Mouse (Mus musculus) lung, postnatal 0 days (tissue): ENCODE measurements around the gene Rbbp7. TPM values are rescaled to one million over a fixed set of nuclear protein-coding genes. Genes with fewer than 3 reads are reported as not detected.

Experiments
- ATAC-seq: fragments of 200-750 bp; cut with Nextera tagmentation; 2 replicates; pipeline ENCODE4 v1.8.0; 2017; ENCODE audit warnings: moderate library complexity
- DNase-seq: peaks from one replicate; pipeline ENCODE4 v3.0.0-alpha.2; 2016; ENCODE audit warnings: low spot score
- H3K27ac ChIP-seq: fragments of 300-500 bp; sonication (generic); 2 replicates; pipeline ENCODE4 v1.5.1; 2014; ENCODE audit warnings: antibody characterized with exemption, mild to moderate bottlenecking, low read length, mixed read lengths
- H3K27me3 ChIP-seq: fragments of 300-500 bp; sonication (generic); replicated peaks from 2 replicates; pipeline ENCODE4 v1.6.1; 2014; ENCODE audit warnings: low read length, mixed read lengths; ENCODE audit not compliant: insufficient read depth
- H3K36me3 ChIP-seq: fragments of 300-500 bp; sonication (generic); 2 replicates; pipeline ENCODE4 v1.6.1; 2014; ENCODE audit warnings: low read length, mixed read lengths; ENCODE audit not compliant: insufficient read depth
- H3K4me1 ChIP-seq: fragments of 300-500 bp; sonication (generic); 2 replicates; pipeline ENCODE4 v1.6.1; 2014; ENCODE audit warnings: antibody characterized with exemption, low read depth, low read length, mixed read lengths; ENCODE audit not compliant: insufficient read depth
- H3K4me2 ChIP-seq: fragments of 300-500 bp; sonication (generic); replicated peaks from 2 replicates; pipeline ENCODE4 v1.6.1; 2014; ENCODE audit warnings: low read depth, mild to moderate bottlenecking, low read length, moderate library complexity, mixed read lengths
- H3K4me3 ChIP-seq: fragments of 300-500 bp; sonication (generic); 2 replicates; pipeline ENCODE4 v1.5.1; 2014; ENCODE audit warnings: low read depth, low read length
- H3K9ac ChIP-seq: fragments of 300-500 bp; sonication (generic); replicated peaks from 2 replicates; pipeline ENCODE4 v1.6.1; 2014; ENCODE audit warnings: low read depth, mild to moderate bottlenecking
- H3K9me3 ChIP-seq: fragments of 300-500 bp; sonication (generic); 2 replicates; pipeline ENCODE4 v1.6.1; 2016; ENCODE audit warnings: low read length, mixed read lengths
- CTCF ChIP-seq: IDR thresholded peaks from 2 replicates; pipeline ENCODE4 v1.5.1; 2016; ENCODE audit warnings: antibody characterized with exemption, mild to moderate bottlenecking
- EP300 ChIP-seq: IDR thresholded peaks from 2 replicates; pipeline ENCODE4 v1.6.1; 2016; ENCODE audit warnings: antibody characterized with exemption, mild to moderate bottlenecking, control low read depth
- WGBS: fragments of 180-500 bp; shearing (Covaris S2); extraction: QIAGEN DNeasy Blood & Tissue Kit; methylation state at CpG from one replicate; pipeline ENCODE4 v1.1.7; 2014; 5-methylcytosine and 5-hydroxymethylcytosine counted together
- polyA plus RNA-seq: library from polyadenylated mRNA; unstranded; fragments of >200 nt; fragmentation: Nextera tagmentation; extraction: Ambion mirVana; gene quantifications from 2 replicates; pipeline ENCODE4 v1.2.1, GENCODE M21; 2015

The Rbbp7 gene
- polyA plus RNA-seq, 1 experiment from 2014 or later: 193 TPM

DNA sequence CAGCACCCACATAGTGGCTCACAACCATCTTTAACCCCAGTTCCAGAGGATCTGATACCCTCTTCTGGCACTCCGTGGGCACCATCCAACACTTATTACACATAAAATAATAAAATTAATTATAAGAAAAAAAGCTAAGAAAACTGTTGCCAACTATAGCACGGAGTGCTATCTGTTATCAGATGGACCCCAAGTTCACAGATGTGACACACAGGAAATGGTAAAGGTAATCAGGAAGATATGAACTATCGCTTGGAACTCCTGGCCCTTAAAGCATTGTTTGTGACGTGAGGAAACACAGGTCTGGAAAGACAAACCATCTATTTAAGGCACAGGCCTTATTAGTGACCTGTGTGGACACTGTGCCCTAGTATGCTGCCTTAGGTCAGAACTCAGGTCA is 30.2 kb upstream of the Rbbp7 start:
- no peaks in the 10 kb centered on the region for H3K4me1 ChIP-seq
- no peak overlapping the region for H3K4me3 ChIP-seq
- WGBS: 64% methylated on average over 4 of the region's 4 CpGs
- no peaks in the 10 kb centered on the region for H3K27me3 ChIP-seq
- ATAC-seq: no peak
- H3K36me3 ChIP-seq: no peaks in the 10 kb centered on the region
- no peak overlapping the region for H3K9ac ChIP-seq
- no peaks in the 10 kb centered on the region for H3K9me3 ChIP-seq
- TF ChIP-seq CTCF: no peak
- TF ChIP-seq EP300: no peak
- no peak for DNase-seq
- H3K4me2 ChIP-seq: no peak overlapping the region
- H3K27ac ChIP-seq: no peak overlapping the region

DNA sequence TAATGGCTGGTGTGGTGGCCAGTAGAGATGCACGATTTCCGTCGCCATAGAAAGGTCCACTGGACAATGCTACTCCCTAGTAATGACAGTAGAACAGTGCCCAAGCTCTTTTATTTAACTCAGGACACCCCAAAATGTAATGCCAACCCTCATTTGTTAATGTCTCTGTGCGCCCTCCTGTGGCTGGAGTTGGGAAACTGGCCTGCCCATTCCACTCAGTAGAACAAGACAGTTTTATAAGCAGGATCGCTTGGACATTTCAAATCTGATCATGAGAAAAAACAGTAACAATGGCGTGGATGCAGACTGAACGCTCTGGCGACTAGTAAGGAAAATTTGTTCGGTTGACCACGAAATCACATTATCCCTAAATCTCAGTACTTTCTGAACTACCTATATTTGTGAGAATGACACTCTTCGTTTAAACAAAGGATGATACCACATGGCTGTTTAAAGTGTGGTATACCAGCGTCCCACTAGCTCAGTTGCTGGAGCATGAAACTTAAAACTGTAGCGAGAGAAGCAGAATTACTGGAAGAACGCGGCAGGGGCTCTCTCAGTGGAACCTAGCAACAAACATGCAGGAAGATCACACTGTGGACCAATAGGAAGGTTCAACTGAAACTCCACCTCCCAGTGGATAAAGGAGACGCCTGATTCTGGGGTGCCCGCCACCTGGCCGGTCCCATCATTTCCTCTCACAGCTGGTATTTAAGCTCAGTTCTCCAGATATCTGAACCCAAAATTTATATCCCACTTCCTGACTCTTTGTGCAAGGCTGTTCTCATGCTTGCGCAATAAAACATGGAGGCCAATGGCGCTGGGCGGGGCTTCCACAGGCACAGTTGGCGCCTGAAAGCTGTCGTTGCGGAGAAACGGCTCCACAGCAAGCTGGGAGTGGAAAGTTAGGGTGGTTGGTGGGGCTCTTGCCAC is 24.9 kb upstream of the Rbbp7 start:
- DNase-seq (peak; percentile 80), ATAC-seq (peak; percentile 83)
- Histone ChIP-seq H3K4me1 (no peaks in the 10 kb centered on the region), H3K9me3 (no peaks in the 10 kb centered on the region), H3K27ac (peak overlapping the region; percentile 85), H3K4me3 (peak overlapping the region; percentile 37), H3K9ac (no peak overlapping the region; the same call in 1 of the 2 replicates), H3K27me3 (no peaks in the 10 kb centered on the region), H3K36me3 (no peaks in the 10 kb centered on the region), H3K4me2 (peak overlapping the region; percentile 51)
- peak; percentile 66 for TF ChIP-seq CTCF
- no peak for TF ChIP-seq EP300
- WGBS: 24% methylated on average over 25 of the region's 25 CpGs

DNA sequence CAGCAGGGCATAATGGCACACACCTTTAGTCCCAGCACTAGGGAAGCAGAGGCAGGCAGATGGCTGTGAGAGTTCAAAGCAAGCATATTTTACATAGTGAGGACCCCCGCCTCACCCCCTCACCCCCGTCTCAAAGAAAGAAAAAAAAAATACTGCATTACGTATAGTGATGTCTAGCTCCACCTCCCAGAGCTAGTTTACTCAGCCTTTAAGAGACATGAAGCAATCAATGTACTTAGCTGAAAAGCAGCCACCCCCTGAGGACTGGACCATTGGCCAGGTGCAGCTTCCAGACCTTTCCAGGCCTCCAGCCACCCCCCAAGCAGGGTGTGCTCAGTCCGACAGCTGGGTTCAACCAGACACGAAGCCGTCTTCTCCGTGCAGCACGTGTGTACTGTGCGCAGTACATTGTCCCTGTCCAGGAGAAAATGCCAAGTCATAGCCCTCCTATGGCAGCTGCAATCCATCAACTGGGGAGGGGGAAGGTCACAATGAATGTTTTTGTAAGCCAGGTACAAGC is 24.0 kb upstream of the Rbbp7 start:
- no peak overlapping the region for H3K9ac ChIP-seq
- 18% methylated on average over 9 of the region's 9 CpGs for WGBS
- H3K4me2 ChIP-seq: peak overlapping the region; percentile 51
- ATAC-seq: peak; percentile 85
- no peaks in the 10 kb centered on the region for H3K36me3 ChIP-seq
- peak overlapping the region; percentile 37 for H3K4me3 ChIP-seq
- TF ChIP-seq EP300: no peak
- no peak for TF ChIP-seq CTCF
- no peaks in the 10 kb centered on the region for H3K9me3 ChIP-seq
- H3K4me1 ChIP-seq: no peaks in the 10 kb centered on the region
- DNase-seq: peak; percentile 79
- peak overlapping the region; percentile 85 for H3K27ac ChIP-seq
- no peaks in the 10 kb centered on the region for H3K27me3 ChIP-seq

DNA sequence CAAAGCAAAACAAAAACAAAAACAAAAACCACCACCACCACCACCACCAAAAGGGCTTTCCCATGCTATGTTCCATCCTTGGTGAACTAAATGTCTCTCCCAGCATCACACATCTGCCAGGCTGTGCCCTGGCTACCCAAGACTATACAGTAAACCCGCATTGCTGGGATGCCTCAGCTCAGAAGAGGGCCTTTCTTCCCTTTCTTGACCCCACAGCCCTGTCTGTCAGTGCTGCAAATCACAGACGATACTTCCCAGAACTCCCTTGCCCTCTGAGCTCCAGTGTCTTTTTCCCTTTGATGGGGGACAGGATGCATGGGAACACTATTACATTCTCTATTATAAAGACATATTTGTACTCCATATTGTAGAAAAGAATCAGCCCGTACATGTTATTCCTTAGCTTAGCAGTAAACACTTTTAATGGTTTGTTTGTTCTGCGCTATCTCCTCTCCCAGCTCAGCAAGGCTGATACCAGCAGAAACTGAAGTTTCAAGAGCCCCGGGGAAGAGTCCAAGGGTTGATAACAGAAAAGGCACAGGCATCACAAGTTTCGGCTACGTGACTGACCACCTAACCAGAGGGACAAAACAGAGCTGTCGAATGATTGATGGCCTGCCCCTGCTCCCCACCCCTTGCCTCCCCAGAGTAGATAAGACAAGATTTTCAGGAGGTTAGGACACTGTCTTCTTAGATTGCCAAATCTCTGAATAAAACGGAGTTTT is 11.3 kb upstream of the Rbbp7 start:
- peak; percentile 23 for DNase-seq
- Histone ChIP-seq H3K36me3 (no peaks in the 10 kb centered on the region), H3K27me3 (no peaks in the 10 kb centered on the region), H3K9ac (no peak overlapping the region), H3K4me3 (no peak overlapping the region), H3K4me1 (no peaks in the 10 kb centered on the region), H3K9me3 (no peaks in the 10 kb centered on the region), H3K27ac (no peak overlapping the region), H3K4me2 (no peak overlapping the region)
- no peak for ATAC-seq
- no peak for TF ChIP-seq EP300
- no peak for TF ChIP-seq CTCF
- 40% methylated on average over 9 of the region's 9 CpGs for WGBS

DNA sequence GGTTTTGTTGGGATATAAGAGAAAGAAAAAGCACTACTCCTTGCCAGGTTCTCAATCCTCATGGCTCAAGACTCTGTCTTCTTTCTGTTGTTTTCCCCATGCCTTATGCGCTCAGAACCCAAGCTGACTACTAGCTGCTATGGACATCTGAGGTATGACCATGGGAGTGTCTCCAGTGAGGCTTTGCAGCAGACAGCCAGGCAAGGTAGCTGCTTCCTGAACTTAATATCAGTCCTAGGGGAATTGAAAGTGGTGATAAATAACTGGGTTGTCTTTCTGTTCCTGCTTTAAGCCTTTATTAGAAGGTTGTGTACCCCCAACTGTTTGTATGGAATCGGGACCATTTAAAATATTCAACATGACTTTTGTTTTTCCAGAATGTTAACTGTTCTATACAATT is 7.8 kb upstream of the Rbbp7 start:
- H3K9ac ChIP-seq: no peak overlapping the region
- WGBS: 98% methylated on average over 2 of the region's 2 CpGs
- no peak for ATAC-seq
- no peak overlapping the region for H3K27ac ChIP-seq
- no peaks in the 10 kb centered on the region for H3K9me3 ChIP-seq
- no peak overlapping the region for H3K4me3 ChIP-seq
- H3K4me2 ChIP-seq: no peak overlapping the region
- DNase-seq: no peak
- no peaks in the 10 kb centered on the region for H3K36me3 ChIP-seq
- H3K27me3 ChIP-seq: no peaks in the 10 kb centered on the region
- TF ChIP-seq CTCF: no peak
- no peak for TF ChIP-seq EP300
- H3K4me1 ChIP-seq: no peaks in the 10 kb centered on the region

DNA sequence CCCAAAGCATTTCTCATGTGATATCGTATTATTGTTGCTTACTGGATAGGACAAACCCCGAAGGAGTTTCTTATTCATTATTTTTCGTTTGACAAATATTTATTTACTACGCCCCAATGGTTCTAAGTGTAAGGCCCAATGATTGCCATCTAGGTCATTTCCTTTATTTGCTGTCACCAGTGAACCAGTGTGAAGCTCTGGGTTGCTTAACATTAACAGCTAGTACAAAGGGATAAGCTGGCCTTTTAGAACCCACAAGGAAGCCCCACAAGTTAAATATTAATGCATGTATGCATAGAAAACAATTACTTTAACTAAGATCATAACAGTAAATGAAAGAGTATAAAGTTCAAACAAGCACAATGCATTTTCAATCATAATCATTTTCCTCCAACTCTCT is 5.9 kb upstream of the Rbbp7 start:
- Histone ChIP-seq H3K9ac (no peak overlapping the region), H3K4me3 (no peak overlapping the region), H3K27me3 (no peaks in the 10 kb centered on the region), H3K27ac (no peak overlapping the region), H3K4me2 (no peak overlapping the region), H3K4me1 (no peaks in the 10 kb centered on the region), H3K9me3 (no peaks in the 10 kb centered on the region), H3K36me3 (no peaks in the 10 kb centered on the region)
- no peak for TF ChIP-seq EP300
- no peak for TF ChIP-seq CTCF
- WGBS: 87% methylated on average over 4 of the region's 4 CpGs
- ATAC-seq (no peak), DNase-seq (no peak)
